Mouse (Mus musculus): ENCODE data around the gene Coa4. TPM values are rescaled to one million over a fixed set of nuclear protein-coding genes. Genes with fewer than 3 reads are reported as not detected.

Gene Coa4
- polyA plus RNA-seq, 1 experiment from 2014 or later, result 20.8 TPM

GRCm38 (mm10) chr7:100496371-100496770 is 40.5 kb upstream of the Coa4 start:
- peaks cover 46% of the 10 kb centered on the region for H3K4me1 ChIP-seq
- 62% methylated on average over 6 of the region's 6 CpGs for WGBS
- no peak overlapping the region for H3K9ac ChIP-seq
- peak overlapping the region; percentile 52; the same call in 1 of the 2 replicates for H3K4me3 ChIP-seq (replicated peaks)
- H3K27me3 ChIP-seq, result 0 out of 2 replicates have a peak, but pooled peaks cover 2% of the 10 kb centered on the region
- peak overlapping the region; percentile 22; the same call in 1 of the 2 replicates for H3K27ac ChIP-seq (replicated peaks)
- peaks cover 28% of the 10 kb centered on the region; the same call in 1 of the 2 replicates for H3K36me3 ChIP-seq
- ATAC-seq (ENCODE audit: insufficient number of reproducible peaks, low FRiP score, low TSS enrichment, low read depth), result no peak
- no peaks in the 10 kb centered on the region for H3K9me3 ChIP-seq (replicated peaks)
- peak overlapping the region; percentile 93 for H3K4me2 ChIP-seq (replicated peaks)

- peaks cover 28% of the 10 kb centered on the region; the same call in 1 of the 2 replicates for H3K36me3 ChIP-seq
- WGBS, result 95% methylated on average over 9 of the region's 9 CpGs
- no peak for ATAC-seq (ENCODE audit: insufficient number of reproducible peaks, low FRiP score, low TSS enrichment, low read depth)
- H3K4me1 ChIP-seq, result peaks cover 46% of the 10 kb centered on the region
- 0 out of 2 replicates have a peak, but pooled peaks cover 2% of the 10 kb centered on the region for H3K27me3 ChIP-seq
- H3K4me3 ChIP-seq (replicated peaks), result no peak overlapping the region
- H3K9ac ChIP-seq, result no peak overlapping the region
- no peaks in the 10 kb centered on the region for H3K9me3 ChIP-seq (replicated peaks)
- peak overlapping the region; percentile 93; the same call in 1 of the 2 replicates for H3K4me2 ChIP-seq (replicated peaks)
- no peak overlapping the region for H3K27ac ChIP-seq (replicated peaks)
These were observed 40.1 kb upstream of the Coa4 start for GRCm38 (mm10) chr7:100496791-100497190.

GRCm38 (mm10) chr7:100497402-100497801 is 39.5 kb upstream of the Coa4 start:
- Histone ChIP-seq H3K4me2 (replicated peaks) (no peak overlapping the region), H3K36me3 (peaks cover 28% of the 10 kb centered on the region; the same call in 1 of the 2 replicates), H3K9ac (no peak overlapping the region), H3K27ac (replicated peaks) (no peak overlapping the region), H3K9me3 (replicated peaks) (no peaks in the 10 kb centered on the region), H3K4me1 (peaks cover 45% of the 10 kb centered on the region), H3K4me3 (replicated peaks) (no peak overlapping the region), H3K27me3 (0 out of 2 replicates have a peak, but pooled peaks cover 2% of the 10 kb centered on the region)
- ATAC-seq (ENCODE audit: insufficient number of reproducible peaks, low FRiP score, low TSS enrichment, low read depth), result no peak
- 68% methylated on average over 4 of the region's 4 CpGs for WGBS

GRCm38 (mm10) chr7:100497982-100498381 is 38.9 kb upstream of the Coa4 start:
- Histone ChIP-seq H3K9ac (no peak overlapping the region), H3K27ac (replicated peaks) (no peak overlapping the region), H3K4me2 (replicated peaks) (no peak overlapping the region), H3K4me1 (peaks cover 39% of the 10 kb centered on the region), H3K4me3 (replicated peaks) (no peak overlapping the region), H3K27me3 (no peaks in the 10 kb centered on the region), H3K9me3 (replicated peaks) (no peaks in the 10 kb centered on the region), H3K36me3 (peaks cover 28% of the 10 kb centered on the region; the same call in 1 of the 2 replicates)
- 91% methylated on average over 13 of the region's 13 CpGs for WGBS
- no peak for ATAC-seq (ENCODE audit: insufficient number of reproducible peaks, low FRiP score, low TSS enrichment, low read depth)

GRCm38 (mm10) chr7:100499465-100499864 is 37.4 kb upstream of the Coa4 start:
- Histone ChIP-seq H3K9ac (no peak overlapping the region), H3K36me3 (peaks cover 28% of the 10 kb centered on the region; the same call in 1 of the 2 replicates), H3K27me3 (no peaks in the 10 kb centered on the region), H3K4me3 (replicated peaks) (no peak overlapping the region), H3K27ac (replicated peaks) (no peak overlapping the region), H3K9me3 (replicated peaks) (no peaks in the 10 kb centered on the region), H3K4me1 (peaks cover 24% of the 10 kb centered on the region), H3K4me2 (replicated peaks) (no peak overlapping the region)
- no peak for ATAC-seq (ENCODE audit: insufficient number of reproducible peaks, low FRiP score, low TSS enrichment, low read depth)

GRCm38 (mm10) chr7:100500276-100500977 is 36.4 kb upstream of the Coa4 start:
- H3K9ac ChIP-seq, result no peak overlapping the region
- H3K4me2 ChIP-seq (replicated peaks), result no peak overlapping the region
- peaks cover 16% of the 10 kb centered on the region for H3K4me1 ChIP-seq
- no peak overlapping the region for H3K27ac ChIP-seq (replicated peaks)
- no peaks in the 10 kb centered on the region for H3K9me3 ChIP-seq (replicated peaks)
- peaks cover 28% of the 10 kb centered on the region; the same call in 1 of the 2 replicates for H3K36me3 ChIP-seq
- ATAC-seq (ENCODE audit: insufficient number of reproducible peaks, low FRiP score, low TSS enrichment, low read depth), result no peak
- no peaks in the 10 kb centered on the region for H3K27me3 ChIP-seq
- no peak overlapping the region for H3K4me3 ChIP-seq (replicated peaks)
- 71% methylated on average over 16 of the region's 16 CpGs for WGBS

- WGBS, result 70% methylated on average over 6 of the region's 6 CpGs
- Histone ChIP-seq H3K27ac (replicated peaks) (no peak overlapping the region), H3K9me3 (replicated peaks) (no peaks in the 10 kb centered on the region), H3K9ac (no peak overlapping the region), H3K36me3 (peaks cover 28% of the 10 kb centered on the region; the same call in 1 of the 2 replicates), H3K4me2 (replicated peaks) (no peak overlapping the region), H3K4me1 (peaks cover 8% of the 10 kb centered on the region), H3K27me3 (no peaks in the 10 kb centered on the region; the same call in 1 of the 2 replicates), H3K4me3 (replicated peaks) (no peak overlapping the region)
- ATAC-seq (ENCODE audit: insufficient number of reproducible peaks, low FRiP score, low TSS enrichment, low read depth), result no peak
These were observed 35.6 kb upstream of the Coa4 start for GRCm38 (mm10) chr7:100501027-100501843.

- 53% methylated on average over 2 of the region's 2 CpGs for WGBS
- H3K27me3 ChIP-seq, result no peaks in the 10 kb centered on the region; the same call in 1 of the 2 replicates
- H3K9ac ChIP-seq, result no peak overlapping the region
- H3K36me3 ChIP-seq, result peaks cover 25% of the 10 kb centered on the region; the same call in 1 of the 2 replicates
- no peak overlapping the region for H3K4me2 ChIP-seq (replicated peaks)
- 0 out of 2 replicates have a peak, but pooled peaks cover 1% of the 10 kb centered on the region for H3K4me1 ChIP-seq
- H3K9me3 ChIP-seq (replicated peaks), result no peaks in the 10 kb centered on the region
- H3K27ac ChIP-seq (replicated peaks), result no peak overlapping the region
- ATAC-seq (ENCODE audit: insufficient number of reproducible peaks, low FRiP score, low TSS enrichment, low read depth), result no peak
- H3K4me3 ChIP-seq (replicated peaks), result no peak overlapping the region
These were observed 35.0 kb upstream of the Coa4 start for GRCm38 (mm10) chr7:100501844-100502373.

- no peaks in the 10 kb centered on the region for H3K9me3 ChIP-seq (replicated peaks)
- H3K9ac ChIP-seq, result no peak overlapping the region
- H3K36me3 ChIP-seq, result peaks cover 21% of the 10 kb centered on the region; the same call in 1 of the 2 replicates
- H3K27me3 ChIP-seq, result no peaks in the 10 kb centered on the region; the same call in 1 of the 2 replicates
- H3K27ac ChIP-seq (replicated peaks), result no peak overlapping the region
- H3K4me3 ChIP-seq (replicated peaks), result no peak overlapping the region
- ATAC-seq (ENCODE audit: insufficient number of reproducible peaks, low FRiP score, low TSS enrichment, low read depth), result no peak
- H3K4me2 ChIP-seq (replicated peaks), result no peak overlapping the region
- 72% methylated on average over 7 of the region's 7 CpGs for WGBS
- H3K4me1 ChIP-seq, result no peaks in the 10 kb centered on the region
These were observed 34.4 kb upstream of the Coa4 start for GRCm38 (mm10) chr7:100502374-100502922.

- H3K27ac ChIP-seq (replicated peaks), result no peak overlapping the region
- WGBS, result 87% methylated on average over 5 of the region's 5 CpGs
- no peak overlapping the region for H3K4me3 ChIP-seq (replicated peaks)
- ATAC-seq (ENCODE audit: insufficient number of reproducible peaks, low FRiP score, low TSS enrichment, low read depth), result no peak
- H3K27me3 ChIP-seq, result no peaks in the 10 kb centered on the region; the same call in 1 of the 2 replicates
- no peak overlapping the region for H3K4me2 ChIP-seq (replicated peaks)
- H3K36me3 ChIP-seq, result peaks cover 15% of the 10 kb centered on the region; the same call in 1 of the 2 replicates
- H3K9ac ChIP-seq, result no peak overlapping the region
- H3K4me1 ChIP-seq, result no peaks in the 10 kb centered on the region
- H3K9me3 ChIP-seq (replicated peaks), result no peaks in the 10 kb centered on the region
These were observed 33.8 kb upstream of the Coa4 start for GRCm38 (mm10) chr7:100503076-100503475.

Measured in embryonic facial prominence, embryonic 15.5 days (tissue).